Mouse (Mus musculus) heart, adult 2 months (tissue): ENCODE data around the gene Gsx1.

Source experiments
- CTCF ChIP-seq: fragments of 200-600 bp; IDR thresholded peaks from 2 replicates; pipeline ENCODE4 v1.8.1; 2022; ENCODE audit warnings: antibody characterized with exemption, mild to moderate bottlenecking, moderate library complexity
- EP300 ChIP-seq: fragments of 200-500 bp; IDR thresholded peaks from 2 replicates; pipeline ENCODE4 v1.6.1; 2011; ENCODE audit warnings: low read depth, low read length, control low read depth; ENCODE audit not compliant: insufficient read depth
- POLR2A ChIP-seq: fragments of 200-500 bp; IDR thresholded peaks from 2 replicates; pipeline ENCODE4 v1.6.1; 2011; ENCODE audit warnings: mild to moderate bottlenecking, low read depth, low read length, control low read depth; ENCODE audit not compliant: insufficient read depth

GRCm38 (mm10) chr5:147186781-147187551 lies 1.5 kb upstream of the Gsx1 start:
- TF ChIP-seq EP300, result no peak
- TF ChIP-seq CTCF, result no peak
- no peak for TF ChIP-seq POLR2A
